Mouse (Mus musculus) kidney, adult 2 months (tissue): ENCODE data around the gene Orc3.

Source experiments
- CTCF ChIP-seq: fragments of 200-500 bp; conservative IDR thresholded peaks from 2 replicates; pipeline ENCODE4 v1.5.1; 2011; ENCODE audit warnings: low read depth, mild to moderate bottlenecking, control low read depth, low read length, moderate library complexity, mixed read lengths; ENCODE audit not compliant: insufficient read depth, insufficient read length
- POLR2A ChIP-seq: fragments of 200-500 bp; IDR thresholded peaks from one replicate; pipeline ENCODE4 v1.6.1; 2011; ENCODE audit warnings: low read depth, low read length, control low read depth

GRCm38 (mm10) chr4:34526771-34527170 is 88.0 kb downstream of the Orc3 start:
- TF ChIP-seq CTCF (no peak), POLR2A (no peak)
